Mouse (Mus musculus) left cerebral cortex, postnatal 14 days (tissue): ENCODE data around the gene Epb41l5. TPM values are rescaled to one million over a fixed set of nuclear protein-coding genes. Genes with fewer than 3 reads are reported as not detected.
A peak's percentile ranks its signal among the peaks of the same experiment; 100 is the strongest.

Experiments
- DNase-seq, 2 experiments: peaks; one replicate each; pipeline ENCODE4 v3.0.0; 2021 to 2022; ENCODE audit warnings: low spot score in 2 of 2, mixed read lengths in 1 of 2
- intact Hi-C: fragments of 180-260 bp; cut with DNase I; formaldehyde crosslinking; loops from one replicate; pipeline ENCODE4 v1.15.1; 2025
- long read RNA-seq, 2 experiments: library from polyadenylated mRNA; stranded (forward); transcript quantifications; one replicate each; pipeline ENCODE4 v2.0.0; 2021
- total RNA-seq, 2 experiments: library from RNA; stranded (reverse); gene quantifications; 2 replicates each; pipeline ENCODE4 v1.2.3; 2021

The Epb41l5 gene
- total RNA-seq: 1 to 10 TPM; 6.8 to 7.4 TPM
- long read RNA-seq, experiment 1, partial matches to known transcripts: 0 of 3 reads
- long read RNA-seq, experiment 1, other reads (novel, unspliced or antisense): 3 of 3 reads
- long read RNA-seq, experiment 2, full-length matches to known transcripts: 1 of 2 reads
- long read RNA-seq, experiment 2, partial matches to known transcripts: 0 of 2 reads
- long read RNA-seq, experiment 2, other reads (novel, unspliced or antisense): 1 of 2 reads

GRCm38 (mm10) chr1:119648205-119649111 lies at the start of gene Epb41l5:
Gene Epb41l5 (minus strand): TSS chr1:119649000.
- DNase-seq: peak; percentile 55 to 73
- intact Hi-C loops: no loop called here

DNA sequence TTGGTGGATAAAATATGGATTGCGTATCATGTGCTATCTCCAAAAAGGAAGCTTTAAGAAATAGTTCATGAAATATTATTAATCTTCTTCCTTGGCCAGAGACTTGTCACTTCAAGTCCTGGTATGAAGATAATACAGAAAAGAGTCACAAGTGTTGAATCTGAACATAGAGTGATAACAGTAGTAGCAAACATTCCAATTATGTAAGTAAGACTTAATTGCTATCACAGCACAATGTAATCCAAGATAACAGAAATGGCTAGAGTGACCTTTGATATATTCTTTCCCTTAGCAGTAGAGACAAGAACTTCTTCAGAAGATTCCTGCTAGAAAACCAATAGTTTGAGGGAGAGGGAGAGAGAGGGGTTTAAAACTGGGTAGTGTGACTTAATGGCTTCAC lies 48.1 kb upstream of the Epb41l5 start:
- DNase-seq: no peak
- intact Hi-C loops: no loop called here

DNA sequence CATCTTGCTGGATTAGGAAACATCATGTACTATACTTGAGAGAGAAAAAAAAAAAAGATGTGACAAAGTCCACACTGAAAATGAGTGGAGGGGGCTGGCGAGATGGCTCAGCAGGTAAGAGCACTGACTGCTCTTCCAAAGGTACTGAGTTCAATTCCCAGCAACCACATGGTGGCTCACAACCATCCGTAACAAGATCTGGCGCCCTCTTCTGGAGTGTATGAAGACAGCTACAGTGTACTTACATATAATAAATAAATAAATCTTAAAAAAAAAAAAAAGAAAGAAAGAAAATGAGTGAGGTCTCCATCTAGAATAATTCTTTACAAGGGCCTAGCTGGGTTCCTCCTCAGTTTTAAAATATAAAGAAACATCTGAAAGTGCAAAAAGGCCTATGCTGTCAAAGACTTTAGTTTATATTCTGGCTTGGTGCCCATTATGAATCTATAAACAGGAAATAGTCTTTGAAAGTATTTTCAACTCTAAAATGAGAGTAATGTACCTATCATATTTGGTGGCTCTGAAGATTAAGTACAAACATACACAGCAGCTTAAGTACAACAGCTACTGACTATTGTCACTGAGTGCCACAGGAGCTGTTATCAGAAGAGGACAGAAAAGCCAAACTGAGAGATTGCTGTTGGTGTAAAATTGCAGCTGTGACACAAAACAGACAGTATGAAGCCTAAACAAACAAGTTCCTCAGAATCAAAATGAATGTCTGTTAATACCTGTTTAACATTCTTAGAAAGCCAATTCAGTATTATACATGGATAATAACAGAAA lies 37.2 kb upstream of the Epb41l5 start:
- intact Hi-C loops: no loop called here
- no peak for DNase-seq

GRCm38 (mm10) chr1:119681663-119682213 lies 32.9 kb upstream of the Epb41l5 start:
- intact Hi-C loops: no loop called here
- no peak for DNase-seq

- intact Hi-C loops: loop anchor here (2.0 to 10.0 kb wide), 2 partner anchors 126 to 220 kb away; no protein-coding TSS in a partner anchor
- DNase-seq: peak; percentile 31 to 43
Observed at GRCm38 (mm10) chr1:119674984-119675383, 26.2 kb upstream of the Epb41l5 start.

- no peak for DNase-seq
- intact Hi-C loops: no loop called here
Observed at GRCm38 (mm10) chr1:119666904-119667303, 18.1 kb upstream of the Epb41l5 start.

DNA sequence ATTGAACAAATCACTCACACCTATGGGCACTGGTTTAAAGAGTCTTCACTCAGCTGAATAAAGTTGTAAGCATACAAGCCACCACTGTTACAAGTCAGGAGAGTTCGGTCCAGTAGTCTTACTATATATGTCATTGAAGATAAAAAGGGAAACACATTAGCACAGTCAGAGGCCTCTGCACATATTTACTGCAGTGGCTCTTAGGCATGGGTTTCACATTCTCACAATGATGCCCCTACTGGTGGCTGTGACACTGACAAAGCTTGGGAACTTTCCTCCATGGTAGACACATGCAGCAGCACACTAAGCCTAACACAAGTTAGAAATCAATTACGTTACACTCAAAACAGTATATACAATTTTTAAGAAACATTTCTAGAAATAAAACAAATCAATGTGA lies 5.5 kb upstream of the Epb41l5 start:
- intact Hi-C loops: no loop called here
- DNase-seq: no peak

DNA sequence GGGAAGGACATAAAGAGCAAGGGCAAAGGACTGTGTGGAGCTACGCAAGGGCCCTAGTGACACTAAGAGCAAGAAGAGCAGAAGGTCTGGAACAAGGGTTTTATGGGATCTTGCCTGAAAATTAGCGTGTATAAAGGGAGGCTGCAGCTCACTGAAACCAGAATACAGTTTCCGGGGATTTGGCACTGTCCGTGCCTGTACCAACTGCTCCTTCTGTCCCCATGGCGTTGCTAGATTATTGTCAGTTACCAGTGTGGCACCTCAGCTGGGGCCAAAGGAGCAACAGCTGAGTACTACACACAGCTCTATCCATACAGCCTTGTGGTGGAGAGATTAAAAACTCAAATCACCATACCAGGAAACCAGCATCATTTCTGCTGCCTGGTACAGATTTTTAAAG lies 1.6 kb upstream of the Epb41l5 start:
- DNase-seq: no peak
- intact Hi-C loops: no loop called here

DNA sequence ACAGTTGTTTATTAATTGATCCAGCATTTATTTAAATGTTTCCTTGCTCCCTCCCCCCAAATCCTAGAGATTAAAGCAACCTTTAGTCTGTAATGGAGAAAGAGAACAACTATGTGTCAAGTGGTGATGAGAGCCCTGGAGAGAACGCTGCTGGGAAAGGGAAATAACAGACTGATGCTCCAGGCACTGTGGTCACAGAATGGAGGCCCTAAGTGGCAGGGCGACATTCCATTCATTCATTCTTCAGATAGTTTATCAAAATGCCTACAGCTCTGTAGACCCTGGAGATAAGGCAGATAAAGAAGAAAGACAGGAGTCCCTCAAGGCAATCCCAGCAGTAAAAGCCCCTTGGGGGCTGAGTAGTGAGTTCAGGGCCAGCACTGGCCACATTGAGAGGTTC lies 827 bp upstream of the Epb41l5 start:
- no peak for DNase-seq
- intact Hi-C loops: no loop called here

DNA sequence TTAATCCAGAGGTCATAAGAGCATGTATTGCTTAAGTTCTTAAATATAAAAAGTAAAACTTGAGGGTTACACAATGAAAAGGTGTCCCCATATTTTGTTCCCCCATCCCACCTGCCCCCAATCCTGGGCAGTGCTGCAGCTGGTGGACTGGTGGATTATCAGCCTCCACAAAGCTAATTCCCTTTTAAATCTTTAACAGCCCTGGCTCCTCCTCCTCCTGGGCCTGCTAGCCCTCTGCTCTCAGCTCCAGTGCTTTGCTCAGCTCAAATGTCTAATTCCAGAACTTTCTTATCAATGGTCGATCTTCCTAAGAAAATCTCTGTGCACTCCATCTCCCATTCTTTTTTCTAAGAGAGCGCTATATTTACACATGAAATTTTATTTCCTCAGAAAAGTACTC lies 2.4 kb downstream of the Epb41l5 start:
- DNase-seq: no peak
- intact Hi-C loops: no loop called here

- intact Hi-C loops: no loop called here
- DNase-seq: no peak
Observed at GRCm38 (mm10) chr1:119642367-119642766, 6.4 kb downstream of the Epb41l5 start.

GRCm38 (mm10) chr1:119641090-119641812 lies 7.5 kb downstream of the Epb41l5 start:
- no peak for DNase-seq
- intact Hi-C loops: no loop called here

GRCm38 (mm10) chr1:119640006-119640405 lies 8.8 kb downstream of the Epb41l5 start:
- intact Hi-C loops: no loop called here
- DNase-seq: no peak

DNA sequence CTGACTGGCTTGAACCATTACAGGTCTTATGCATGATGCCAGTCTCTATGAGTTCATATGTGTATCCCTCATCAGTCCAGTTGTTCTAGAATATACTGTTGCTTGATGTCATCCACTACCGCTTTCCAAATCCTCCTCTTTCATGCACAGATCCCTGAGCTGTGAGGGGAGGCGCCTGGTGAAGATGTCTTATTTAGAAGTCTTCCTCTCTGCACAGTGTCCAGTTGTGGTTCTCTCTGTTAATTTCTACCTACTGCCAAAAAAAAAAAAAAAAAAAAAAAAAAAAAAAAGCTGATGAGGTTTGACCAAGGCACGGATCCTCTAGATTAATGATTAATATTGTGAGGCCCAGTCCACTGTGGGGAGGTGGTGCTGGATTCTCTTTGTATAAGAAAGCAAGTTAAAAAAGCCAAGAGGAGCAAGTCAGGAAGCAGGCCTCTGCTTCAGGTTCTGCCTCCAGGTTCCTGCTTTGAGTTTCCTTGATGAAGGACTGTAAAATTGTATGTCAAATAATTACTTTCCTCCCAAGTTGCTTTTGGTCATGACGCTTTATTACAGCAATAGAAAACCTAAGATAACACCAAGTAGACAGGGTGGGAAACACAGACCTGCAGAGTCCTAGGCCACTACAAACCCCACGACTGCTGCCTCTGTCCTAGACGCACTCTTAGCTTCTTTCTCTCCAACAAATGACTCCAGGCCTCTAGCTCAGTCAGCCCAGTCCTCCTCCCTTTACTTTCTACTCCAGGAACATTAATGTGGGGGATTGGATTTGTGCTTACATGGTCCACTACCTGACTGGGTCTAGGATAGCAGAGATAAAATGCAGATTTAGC lies 11.4 kb downstream of the Epb41l5 start:
- DNase-seq: no peak
- intact Hi-C loops: no loop called here

DNA sequence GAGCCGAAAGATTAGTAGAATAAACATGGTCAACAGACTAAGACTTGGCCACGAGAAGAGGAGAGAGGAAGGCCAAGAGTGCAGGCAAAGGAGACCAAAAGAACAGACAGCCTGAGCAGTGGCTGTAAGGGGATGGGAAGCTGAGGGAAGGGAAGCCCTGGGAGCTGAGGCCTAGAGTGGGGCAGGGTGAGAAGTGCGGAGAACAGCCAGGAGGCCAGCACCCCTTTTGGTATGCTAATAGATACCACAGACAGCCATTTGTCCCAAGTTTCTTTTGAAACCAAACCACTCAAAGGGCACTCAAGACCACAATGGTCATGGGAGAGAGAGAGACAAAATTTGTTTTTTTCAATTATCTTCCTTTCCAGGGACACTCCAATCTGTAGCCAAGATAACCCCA lies 14.1 kb downstream of the Epb41l5 start:
- intact Hi-C loops: no loop called here
- DNase-seq: no peak

GRCm38 (mm10) chr1:119630428-119630827 lies 18.4 kb downstream of the Epb41l5 start:
- intact Hi-C loops: no loop called here
- DNase-seq: no peak

DNA sequence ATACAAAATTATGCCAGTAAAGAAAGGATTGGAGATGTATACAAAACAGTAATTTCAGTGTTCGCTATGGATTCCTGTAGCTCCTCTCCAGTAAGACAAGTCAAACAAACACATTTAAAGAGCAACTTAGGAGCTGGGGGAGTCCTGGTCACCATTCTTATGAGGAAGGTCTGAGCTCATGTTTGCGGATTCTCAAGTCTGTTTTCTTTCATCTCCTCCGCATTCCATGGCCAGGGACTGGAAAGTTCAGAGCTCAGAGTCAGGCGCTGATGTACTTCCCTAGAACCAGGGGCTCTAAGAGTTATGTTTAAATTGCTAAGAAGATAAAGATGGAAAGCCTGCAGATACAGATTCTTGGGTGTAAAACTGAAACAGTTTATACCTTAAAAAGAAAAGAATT lies 22.0 kb downstream of the Epb41l5 start:
- no peak for DNase-seq
- intact Hi-C loops: no loop called here

- intact Hi-C loops: no loop called here
- no peak for DNase-seq
Observed at GRCm38 (mm10) chr1:119624444-119624843, 24.4 kb downstream of the Epb41l5 start.
